Mouse (Mus musculus) small intestine, adult 2 months (tissue): ENCODE data around the gene Snx5. TPM values are rescaled to one million over a fixed set of nuclear protein-coding genes. Genes with fewer than 3 reads are reported as not detected.

ENCODE experiments used
- H3K27ac ChIP-seq: fragments of 200-500 bp; 2 replicates; pipeline ENCODE4 v1.5.1; 2012; ENCODE audit warnings: low read depth, low read length, control low read depth, inconsistent platforms; ENCODE audit not compliant: insufficient read depth
- H3K27me3 ChIP-seq: fragments of 200-500 bp; 2 replicates; pipeline ENCODE4 v1.6.1; 2012; ENCODE audit warnings: mild to moderate bottlenecking, moderate library complexity, low read length, inconsistent platforms; ENCODE audit not compliant: control insufficient read depth, insufficient read depth
- H3K36me3 ChIP-seq: fragments of 200-500 bp; 2 replicates; pipeline ENCODE4 v1.6.1; 2012; ENCODE audit warnings: mild to moderate bottlenecking, low read length, control low read depth, inconsistent platforms; ENCODE audit not compliant: control insufficient read depth, insufficient read depth
- H3K4me1 ChIP-seq: fragments of 200-500 bp; 2 replicates; pipeline ENCODE4 v1.6.1; 2012; ENCODE audit warnings: low read length, inconsistent platforms, mixed read lengths; ENCODE audit not compliant: control insufficient read depth, insufficient read depth, insufficient read length
- H3K4me3 ChIP-seq: fragments of 200-500 bp; 2 replicates; pipeline ENCODE4 v1.5.1; 2012; ENCODE audit warnings: low read depth, mild to moderate bottlenecking, control low read depth, inconsistent platforms, low read length, moderate library complexity
- CTCF ChIP-seq: fragments of 200-500 bp; IDR thresholded peaks from 2 replicates; pipeline ENCODE4 v1.5.1; 2012; ENCODE audit warnings: low read depth, mild to moderate bottlenecking, control low read depth, inconsistent platforms, low read length, moderate library complexity, mixed read lengths; ENCODE audit not compliant: insufficient replicate concordance, insufficient read length; ENCODE audit errors: extremely low read depth
- POLR2A ChIP-seq: fragments of 200-500 bp; IDR thresholded peaks from 2 replicates; pipeline ENCODE4 v1.6.1; 2012; ENCODE audit warnings: low read depth, mild to moderate bottlenecking, control low read depth, inconsistent platforms, low read length, moderate library complexity
- WGBS: fragments of 180-500 bp; shearing (Covaris S2); methylation state at CpG from one replicate; pipeline ENCODE4 v1.1.7; 2018; 5-methylcytosine and 5-hydroxymethylcytosine counted together
- polyA plus RNA-seq: library from polyadenylated mRNA; depleted of rRNA; stranded (reverse); fragments of >200 nt; gene quantifications from 2 replicates; pipeline ENCODE4 v1.2.3, GENCODE M21; 2012; rRNA removed

Snx5 gene
- polyA plus RNA-seq, 1 experiment, result 36.0 TPM

DNA sequence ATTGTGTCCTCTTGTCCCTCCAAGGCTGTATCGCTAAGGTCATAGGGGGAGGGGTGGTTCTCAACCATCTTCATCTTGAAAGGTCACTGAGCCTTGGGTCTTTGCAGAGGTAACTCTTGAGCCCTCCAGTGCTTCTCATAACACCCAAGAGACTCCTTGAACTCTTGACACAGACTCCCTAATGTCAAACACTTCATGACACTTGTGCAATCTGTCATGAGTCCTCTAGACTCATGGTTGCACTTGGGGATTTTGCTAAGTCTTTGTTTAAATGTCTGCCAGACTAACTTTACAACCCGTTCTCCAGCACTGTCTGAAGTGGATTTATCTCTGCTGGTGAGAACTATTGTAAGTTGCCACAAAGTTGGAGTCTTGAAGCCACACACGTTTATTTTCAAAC lies 61.3 kb downstream of the Snx5 start:
- Histone ChIP-seq H3K4me3 (no peak overlapping the region), H3K4me1 (peaks cover under 1% of the 10 kb centered on the region; the same call in 1 of the 2 replicates), H3K36me3 (no peaks in the 10 kb centered on the region), H3K27ac (no peak overlapping the region), H3K27me3 (no peaks in the 10 kb centered on the region)
- TF ChIP-seq CTCF (no peak), POLR2A (no peak)
- WGBS, result 75% methylated on average over 3 of the region's 3 CpGs

DNA sequence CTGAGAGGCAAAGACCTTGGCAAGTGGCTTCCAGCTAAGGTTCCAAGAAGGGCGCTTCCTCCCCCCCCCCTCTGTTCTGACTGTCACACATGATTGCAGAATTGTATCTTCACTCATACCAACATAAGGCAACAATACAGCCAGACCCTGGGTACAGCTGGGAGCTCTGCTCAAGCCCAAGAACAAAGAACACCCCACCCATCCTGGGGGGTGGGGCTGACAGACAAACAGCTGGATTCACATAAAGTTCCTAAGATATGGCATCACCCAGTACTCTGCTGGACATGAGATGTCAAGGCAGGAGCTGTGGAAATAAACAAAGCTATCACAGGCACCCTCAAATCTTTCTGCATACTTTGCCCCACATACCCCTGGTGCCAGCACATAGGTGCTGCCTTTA lies 63.3 kb downstream of the Snx5 start:
- Histone ChIP-seq H3K4me1 (no peaks in the 10 kb centered on the region; the same call in 1 of the 2 replicates), H3K27ac (no peak overlapping the region), H3K36me3 (no peaks in the 10 kb centered on the region), H3K27me3 (no peaks in the 10 kb centered on the region), H3K4me3 (no peak overlapping the region)
- TF ChIP-seq POLR2A (no peak), CTCF (no peak)
- 73% methylated on average over 1 of the region's 1 CpGs for WGBS

DNA sequence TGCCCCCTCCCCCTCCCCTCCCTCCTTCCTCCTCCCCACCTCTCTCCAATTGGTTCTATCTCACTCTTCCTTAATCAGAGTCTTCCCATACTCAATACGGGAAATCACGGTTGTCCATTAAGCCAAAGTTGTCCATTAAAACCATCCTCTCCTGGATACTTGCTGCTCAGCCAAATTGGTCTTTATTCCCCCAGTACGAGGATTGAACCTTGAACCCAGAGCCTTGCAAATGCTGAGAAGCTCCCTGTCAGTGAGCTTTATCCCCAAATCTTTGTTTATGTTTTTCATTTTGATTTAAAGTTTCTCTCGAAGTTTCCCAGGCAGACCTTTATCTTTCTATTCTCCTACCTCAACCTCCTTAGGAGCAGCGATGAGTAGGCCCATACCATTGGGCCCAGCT lies 67.7 kb downstream of the Snx5 start:
- TF ChIP-seq CTCF (no peak), POLR2A (no peak)
- H3K27ac ChIP-seq, result no peak overlapping the region
- no peaks in the 10 kb centered on the region for H3K27me3 ChIP-seq
- H3K4me3 ChIP-seq, result no peak overlapping the region
- no peaks in the 10 kb centered on the region for H3K36me3 ChIP-seq
- WGBS, result 88% methylated on average over 5 of the region's 5 CpGs
- peaks cover 2% of the 10 kb centered on the region; the same call in 1 of the 2 replicates for H3K4me1 ChIP-seq

DNA sequence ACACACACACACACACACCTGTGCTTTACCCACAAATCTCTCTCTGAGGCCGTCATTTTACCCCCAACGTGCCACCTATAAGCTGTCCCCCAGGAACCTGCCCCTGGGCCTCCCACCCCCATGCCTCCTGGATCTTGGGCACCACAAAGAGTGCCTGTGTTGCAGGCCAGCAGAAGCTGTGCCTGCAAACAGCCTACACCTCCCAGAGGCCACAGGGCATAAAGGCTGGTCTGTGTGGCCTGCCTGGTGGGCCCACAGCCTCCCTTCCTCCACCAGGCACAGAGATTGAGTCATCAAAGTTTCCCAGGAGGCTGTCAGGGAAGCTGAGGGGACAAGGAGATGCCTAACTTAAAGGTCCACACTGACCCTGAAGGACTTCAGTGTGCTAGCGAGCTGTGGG lies 68.1 kb downstream of the Snx5 start:
- no peak overlapping the region for H3K27ac ChIP-seq
- TF ChIP-seq POLR2A, result no peak
- no peak for TF ChIP-seq CTCF
- WGBS, result 88% methylated on average over 3 of the region's 3 CpGs
- no peaks in the 10 kb centered on the region for H3K36me3 ChIP-seq
- no peak overlapping the region for H3K4me3 ChIP-seq
- H3K4me1 ChIP-seq, result peaks cover 3% of the 10 kb centered on the region
- no peaks in the 10 kb centered on the region for H3K27me3 ChIP-seq

DNA sequence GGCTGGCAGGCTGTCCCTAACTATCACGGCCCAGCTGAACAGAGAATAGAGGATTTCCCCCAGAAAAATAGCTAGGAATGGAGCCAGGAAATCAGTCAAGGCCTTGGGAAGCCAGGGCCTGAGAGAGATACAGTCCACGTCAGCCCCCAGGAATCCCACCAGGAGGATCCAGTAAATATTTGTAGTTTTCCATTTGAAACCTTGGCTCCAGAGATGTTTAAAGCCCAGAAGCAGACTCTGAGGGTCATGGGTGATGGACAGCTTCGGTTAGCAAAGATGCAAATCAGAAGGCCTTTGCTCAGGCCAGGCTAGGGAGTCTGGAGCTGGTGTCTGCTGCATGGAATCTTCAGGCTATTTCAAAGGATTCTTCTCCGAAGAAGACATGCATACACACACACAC lies 68.6 kb downstream of the Snx5 start:
- 81% methylated on average over 4 of the region's 4 CpGs for WGBS
- Histone ChIP-seq H3K27ac (no peak overlapping the region), H3K36me3 (no peaks in the 10 kb centered on the region), H3K27me3 (no peaks in the 10 kb centered on the region), H3K4me1 (peaks cover 7% of the 10 kb centered on the region), H3K4me3 (no peak overlapping the region)
- no peak for TF ChIP-seq POLR2A
- no peak for TF ChIP-seq CTCF

Other genes starting within 250 kb of the Snx5 start
- not detected in 2 replicates for gene Banf2, start 237.8 kb downstream of the Snx5 start, polyA plus RNA-seq
- 1.0 and 1.9 TPM in 2 replicates for gene Mgme1, start 243 bp downstream of the Snx5 start, polyA plus RNA-seq
- gene Ovol2, start 61.2 kb upstream of the Snx5 start, polyA plus RNA-seq, result 34.2 and 51.5 TPM in 2 replicates
- gene Kat14, start 98.1 kb upstream of the Snx5 start, polyA plus RNA-seq, result 16.8 and 28.1 TPM in 2 replicates
- not detected in 2 replicates for gene Pet117, start 98.1 kb upstream of the Snx5 start, polyA plus RNA-seq